Mouse (Mus musculus) small intestine, adult 2 months (tissue): Measurements from ENCODE around the gene Golph3l. TPM values are rescaled to one million over a fixed set of nuclear protein-coding genes. Genes with fewer than 3 reads are reported as not detected.
A peak's percentile ranks its signal among the peaks of the same experiment; 100 is the strongest.
"Not testable (repeated sequence)": the region's sequence is repeated elsewhere in the genome, so short reads cannot be mapped to it uniquely, and the experiment has no call there.

Experiments
- H3K27ac ChIP-seq: fragments of 200-500 bp; 2 replicates; pipeline ENCODE4 v1.5.1; 2012; ENCODE audit warnings: low read depth, low read length, control low read depth, inconsistent platforms; ENCODE audit not compliant: insufficient read depth
- H3K27me3 ChIP-seq: fragments of 200-500 bp; 2 replicates; pipeline ENCODE4 v1.6.1; 2012; ENCODE audit warnings: mild to moderate bottlenecking, moderate library complexity, low read length, inconsistent platforms; ENCODE audit not compliant: control insufficient read depth, insufficient read depth
- H3K36me3 ChIP-seq: fragments of 200-500 bp; 2 replicates; pipeline ENCODE4 v1.6.1; 2012; ENCODE audit warnings: mild to moderate bottlenecking, low read length, control low read depth, inconsistent platforms; ENCODE audit not compliant: control insufficient read depth, insufficient read depth
- H3K4me1 ChIP-seq: fragments of 200-500 bp; 2 replicates; pipeline ENCODE4 v1.6.1; 2012; ENCODE audit warnings: low read length, inconsistent platforms, mixed read lengths; ENCODE audit not compliant: control insufficient read depth, insufficient read depth, insufficient read length
- H3K4me3 ChIP-seq: fragments of 200-500 bp; 2 replicates; pipeline ENCODE4 v1.5.1; 2012; ENCODE audit warnings: low read depth, mild to moderate bottlenecking, control low read depth, inconsistent platforms, low read length, moderate library complexity
- CTCF ChIP-seq: fragments of 200-500 bp; IDR thresholded peaks from 2 replicates; pipeline ENCODE4 v1.5.1; 2012; ENCODE audit warnings: low read depth, mild to moderate bottlenecking, control low read depth, inconsistent platforms, low read length, moderate library complexity, mixed read lengths; ENCODE audit not compliant: insufficient replicate concordance, insufficient read length; ENCODE audit errors: extremely low read depth
- POLR2A ChIP-seq: fragments of 200-500 bp; IDR thresholded peaks from 2 replicates; pipeline ENCODE4 v1.6.1; 2012; ENCODE audit warnings: low read depth, mild to moderate bottlenecking, control low read depth, inconsistent platforms, low read length, moderate library complexity
- WGBS: fragments of 180-500 bp; shearing (Covaris S2); methylation state at CpG from one replicate; pipeline ENCODE4 v1.1.7; 2018; 5-methylcytosine and 5-hydroxymethylcytosine counted together
- polyA plus RNA-seq: library from polyadenylated mRNA; depleted of rRNA; stranded (reverse); fragments of >200 nt; gene quantifications from 2 replicates; pipeline ENCODE4 v1.2.3, GENCODE M21; 2012; rRNA removed

Gene Golph3l
- polyA plus RNA-seq: 1.8 and 4.8 TPM in 2 replicates

- Histone ChIP-seq H3K4me3 (peak within 1 kb of the TSS; percentile 80), H3K27me3 (no peaks in the 10 kb centered on the region), H3K36me3 (peaks cover 18% of the 10 kb centered on the region), H3K4me1 (0 out of 2 replicates have a peak, but pooled peaks cover 1% of the 10 kb centered on the region), H3K27ac (peak within 1 kb of the TSS; percentile 92)
- WGBS: under 1% methylated on average over 12 of the region's 12 CpGs
- TF ChIP-seq POLR2A (no peak), CTCF (no peak)
Measured at GRCm38 (mm10) chr3:95588604-95589086, at the start of gene Golph3l. Gene Golph3l, plus strand, starts transcription at chr3:95588934.

DNA sequence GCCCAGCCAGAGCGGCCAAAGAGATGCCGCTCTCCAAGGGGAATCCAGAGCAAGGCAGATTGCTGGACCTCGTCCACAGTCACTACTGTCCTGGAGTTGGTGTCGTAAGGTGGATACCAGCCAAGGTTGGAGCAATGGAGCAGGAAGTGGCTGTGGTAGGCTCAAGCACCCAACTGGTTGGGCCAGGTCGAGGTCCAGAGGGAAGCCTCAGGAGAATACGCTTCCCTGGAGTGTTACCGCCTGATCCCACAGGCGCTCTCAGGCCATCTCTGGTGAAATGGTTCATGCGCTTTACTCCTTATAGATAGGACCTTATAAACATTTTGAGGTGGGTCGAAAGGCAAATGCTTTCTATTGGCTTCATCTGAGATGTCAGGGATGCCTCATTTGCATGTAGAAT is 49.8 kb upstream of the Golph3l start:
- no peak for TF ChIP-seq POLR2A
- TF ChIP-seq CTCF: no peak
- 82% methylated on average over 10 of the region's 10 CpGs for WGBS
- Histone ChIP-seq H3K4me3 (no peak overlapping the region), H3K4me1 (no peaks in the 10 kb centered on the region), H3K27ac (no peak overlapping the region), H3K36me3 (peaks cover 9% of the 10 kb centered on the region; the same call in 1 of the 2 replicates), H3K27me3 (no peaks in the 10 kb centered on the region)

DNA sequence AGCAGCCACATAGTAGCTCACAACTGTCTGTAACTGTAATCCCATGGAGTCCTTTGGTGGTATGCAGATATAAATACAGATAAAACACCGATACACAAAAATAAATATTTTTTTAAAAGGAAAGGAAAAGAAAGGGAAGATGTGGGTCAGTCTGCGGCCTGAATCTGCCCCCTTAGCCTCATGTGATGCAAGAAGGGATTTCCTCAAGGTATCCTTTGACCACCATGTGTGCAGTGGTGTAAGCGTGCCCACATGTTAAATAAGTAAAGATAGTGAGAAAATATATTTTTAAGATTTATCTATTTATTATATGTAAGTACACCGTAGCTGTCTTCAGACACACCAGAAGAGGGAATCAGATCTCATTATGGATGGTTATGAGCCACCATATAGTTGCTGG is 48.9 kb upstream of the Golph3l start:
- TF ChIP-seq CTCF: no peak
- TF ChIP-seq POLR2A: no peak
- H3K4me1 ChIP-seq: no peaks in the 10 kb centered on the region
- no peak overlapping the region for H3K4me3 ChIP-seq
- WGBS: 88% methylated on average over 4 of the region's 4 CpGs
- no peaks in the 10 kb centered on the region for H3K27me3 ChIP-seq
- H3K27ac ChIP-seq: no peak overlapping the region
- H3K36me3 ChIP-seq: peaks cover 13% of the 10 kb centered on the region; the same call in 1 of the 2 replicates

DNA sequence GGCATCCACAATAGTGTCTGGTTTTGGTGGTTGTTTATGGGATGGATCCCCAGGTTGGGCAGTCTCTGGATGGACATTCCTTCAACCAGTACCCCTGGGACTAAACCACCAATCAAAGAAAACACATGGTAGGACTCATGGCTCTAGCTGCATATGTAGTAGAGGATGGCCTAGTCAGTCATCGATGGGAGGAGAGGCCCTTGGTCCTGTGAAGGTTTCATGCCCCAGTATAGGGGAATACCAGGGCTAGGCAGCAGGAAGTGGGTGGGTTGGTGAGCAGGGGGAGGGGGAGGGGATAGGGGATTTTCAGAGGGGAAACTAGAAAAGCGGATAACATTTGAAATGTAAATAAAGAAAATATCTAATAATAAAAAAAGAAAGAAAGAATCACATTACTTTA is 47.5 kb upstream of the Golph3l start:
- WGBS: 81% methylated on average over 2 of the region's 2 CpGs

GRCm38 (mm10) chr3:95542171-95542570 is 46.6 kb upstream of the Golph3l start:
- peaks cover 26% of the 10 kb centered on the region for H3K36me3 ChIP-seq
- H3K4me3 ChIP-seq: no peak overlapping the region
- no peaks in the 10 kb centered on the region for H3K27me3 ChIP-seq
- TF ChIP-seq CTCF (no peak), POLR2A (no peak)
- H3K4me1 ChIP-seq: no peaks in the 10 kb centered on the region
- H3K27ac ChIP-seq: no peak overlapping the region

More for the DNA sequence above, 47.5 kb upstream of the Golph3l start:
- H3K27me3 ChIP-seq, H3K4me3 ChIP-seq, H3K4me1 ChIP-seq, H3K27ac ChIP-seq: not testable (repeated sequence)
- H3K36me3 ChIP-seq: peaks cover 19% of the 10 kb centered on the region

GRCm38 (mm10) chr3:95542981-95543380 is 45.8 kb upstream of the Golph3l start:
- Histone ChIP-seq H3K27me3 (no peaks in the 10 kb centered on the region), H3K27ac (no peak overlapping the region), H3K4me3 (no peak overlapping the region), H3K36me3 (peaks cover 29% of the 10 kb centered on the region), H3K4me1 (no peaks in the 10 kb centered on the region)
- WGBS: 77% methylated on average over 7 of the region's 7 CpGs
- no peak for TF ChIP-seq POLR2A
- no peak for TF ChIP-seq CTCF

GRCm38 (mm10) chr3:95550176-95550575 is 38.6 kb upstream of the Golph3l start:
- H3K4me3 ChIP-seq: no peak overlapping the region
- H3K36me3 ChIP-seq: peaks cover 23% of the 10 kb centered on the region
- no peaks in the 10 kb centered on the region; the same call in 1 of the 2 replicates for H3K4me1 ChIP-seq
- H3K27ac ChIP-seq: no peak overlapping the region
- TF ChIP-seq CTCF (no peak), POLR2A (no peak)
- 86% methylated on average over 1 of the region's 1 CpGs for WGBS
- no peaks in the 10 kb centered on the region for H3K27me3 ChIP-seq

GRCm38 (mm10) chr3:95553986-95554385 is 34.7 kb upstream of the Golph3l start:
- 30% methylated on average over 3 of the region's 3 CpGs for WGBS
- TF ChIP-seq POLR2A (no peak), CTCF (no peak)
- Histone ChIP-seq H3K36me3 (peaks cover 7% of the 10 kb centered on the region), H3K27me3 (no peaks in the 10 kb centered on the region), H3K4me3 (no peak overlapping the region), H3K4me1 (no peaks in the 10 kb centered on the region; the same call in 1 of the 2 replicates), H3K27ac (no peak overlapping the region; the same call in 1 of the 2 replicates)
